Mouse (Mus musculus): ENCODE data around the gene Nudt4.
"Not testable (repeated sequence)": the region's sequence is repeated elsewhere in the genome, so short reads cannot be mapped to it uniquely, and the experiment has no call there.

Nudt4 gene

GRCm38 (mm10) chr10:95567550-95567949 lies 3.6 kb upstream of the Nudt4 start:
- DNase-seq (ENCODE audit: low read depth, low spot score): no peak

- DNase-seq (ENCODE audit: low read depth, low spot score): no peak
Measured at GRCm38 (mm10) chr10:95566786-95567185, 2.8 kb upstream of the Nudt4 start.

- DNase-seq (ENCODE audit: low read depth, low spot score): peak; percentile 43
Measured at GRCm38 (mm10) chr10:95565156-95565854, 1.4 kb upstream of the Nudt4 start.

GRCm38 (mm10) chr10:95562859-95563841 lies 796 bp downstream of the Nudt4 start:
- peak; percentile 57 for DNase-seq (ENCODE audit: low read depth, low spot score)

- DNase-seq (ENCODE audit: low read depth, low spot score): no peak
Measured at GRCm38 (mm10) chr10:95562395-95562794, 1.6 kb downstream of the Nudt4 start.

GRCm38 (mm10) chr10:95561616-95562015 lies 2.3 kb downstream of the Nudt4 start:
- no peak for DNase-seq (ENCODE audit: low read depth, low spot score)

- no peak for DNase-seq (ENCODE audit: low read depth, low spot score)
Measured at GRCm38 (mm10) chr10:95560394-95560983, 3.5 kb downstream of the Nudt4 start.

GRCm38 (mm10) chr10:95559426-95559825 lies 4.5 kb downstream of the Nudt4 start:
- DNase-seq (ENCODE audit: low read depth, low spot score): no peak

GRCm38 (mm10) chr10:95557337-95557828 lies 6.6 kb downstream of the Nudt4 start:
- DNase-seq (ENCODE audit: low read depth, low spot score): peak; percentile 74

- DNase-seq (ENCODE audit: low read depth, low spot score): no peak
Measured at GRCm38 (mm10) chr10:95555866-95556265, 8.1 kb downstream of the Nudt4 start.

GRCm38 (mm10) chr10:95552326-95552725 lies 11.6 kb downstream of the Nudt4 start:
- no peak for DNase-seq (ENCODE audit: low read depth, low spot score)

GRCm38 (mm10) chr10:95551752-95552151 lies 12.2 kb downstream of the Nudt4 start:
- peak; percentile 31 for DNase-seq (ENCODE audit: low read depth, low spot score)

GRCm38 (mm10) chr10:95550506-95550905 lies 13.4 kb downstream of the Nudt4 start:
- peak; percentile 44 for DNase-seq (ENCODE audit: low read depth, low spot score)

- DNase-seq (ENCODE audit: low read depth, low spot score): not testable (repeated sequence)
Measured at GRCm38 (mm10) chr10:95549080-95549479, 14.9 kb downstream of the Nudt4 start.

GRCm38 (mm10) chr10:95548154-95548826 lies 15.7 kb downstream of the Nudt4 start:
- no peak for DNase-seq (ENCODE audit: low read depth, low spot score)

GRCm38 (mm10) chr10:95546178-95546577 lies 17.8 kb downstream of the Nudt4 start:
- no peak for DNase-seq (ENCODE audit: low read depth, low spot score)

- no peak for DNase-seq (ENCODE audit: low read depth, low spot score)
Measured at GRCm38 (mm10) chr10:95545051-95545450, 18.9 kb downstream of the Nudt4 start.

- DNase-seq (ENCODE audit: low read depth, low spot score): no peak
Measured at GRCm38 (mm10) chr10:95544651-95545050, 19.3 kb downstream of the Nudt4 start.

- no peak for DNase-seq (ENCODE audit: low read depth, low spot score)
Measured at GRCm38 (mm10) chr10:95544004-95544403, 19.9 kb downstream of the Nudt4 start.

- no peak for DNase-seq (ENCODE audit: low read depth, low spot score)
Measured at GRCm38 (mm10) chr10:95543377-95543776, 20.6 kb downstream of the Nudt4 start.

- DNase-seq (ENCODE audit: low read depth, low spot score): no peak
Measured at GRCm38 (mm10) chr10:95542916-95543315, 21.0 kb downstream of the Nudt4 start.

Data from CD4-positive helper T cell, adult 2 months (primary cell).